Mouse (Mus musculus): ENCODE results near the gene Nit2.

DNA sequence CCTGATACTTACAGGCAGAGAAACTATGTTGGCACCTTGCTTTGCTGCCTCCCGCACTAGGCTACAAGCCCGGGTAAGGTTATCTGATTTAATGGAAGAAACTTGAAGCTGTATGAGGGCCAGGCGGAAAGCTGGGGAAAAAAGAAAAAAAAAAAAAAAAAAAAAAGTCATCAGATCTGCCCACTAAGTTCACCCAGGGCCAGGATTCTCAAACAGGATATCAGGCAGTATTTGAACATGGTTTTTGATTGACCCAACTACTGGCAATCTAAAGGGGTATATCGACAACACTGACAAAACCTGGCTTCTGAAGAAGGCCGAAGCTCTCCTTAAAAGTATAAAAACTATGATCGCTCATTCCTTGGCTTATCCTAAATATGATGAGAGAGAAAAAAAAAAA lies 1.1 kb downstream of the Nit2 start:
- TF ChIP-seq CTCF (IDR thresholded peaks at IDR 0.05; ENCODE audit: low read depth) (no peak), EP300 (IDR thresholded peaks at IDR 0.05; ENCODE audit: low read depth) (no peak)

All from heart, postnatal 0 days (tissue).